15 mouse cellular contexts compared by ENCODE assay signal in genomic region chr12:28800891-28801290, GRCm38 (mm10). TPM values are rescaled to one million over a fixed set of nuclear protein-coding genes. Genes with fewer than 3 reads are reported as not detected.
DNase-seq lines count a peak whose midpoint lies in the region; ATAC-seq lines count a peak whose summit lies in the region.
"Had no signal": no experiment of that assay in that cellular context is flagged by ENCODE, and none has a peak within 500 bp of the region (broad histone marks: within the 10 kb centered on the region; RNA-seq: fewer than 3 reads in every experiment).

No protein-coding gene starts in this region.

- WGBS in hindbrain, embryonic 13.5 days = 86% methylated on average over 3 of the region's 3 CpGs
- WGBS in hindbrain, embryonic 12.5 days = 88% methylated on average over 3 of the region's 3 CpGs
- WGBS in midbrain, embryonic 14.5 days = 90% methylated on average over 3 of the region's 3 CpGs
- 90% methylated on average over 3 of the region's 3 CpGs for WGBS in midbrain, embryonic 15.5 days
- 87% methylated on average over 3 of the region's 3 CpGs for WGBS in limb, embryonic 10.5 days

- H3K9me3 ChIP-seq in hindbrain, embryonic 13.5 days = no peaks in the 10 kb centered on the region
- no peaks in the 10 kb centered on the region for H3K9me3 ChIP-seq in hindbrain, embryonic 12.5 days (replicated peaks)
- no peaks in the 10 kb centered on the region for H3K9me3 ChIP-seq in midbrain, embryonic 14.5 days (ENCODE audit: control insufficient read depth, low read length)
- H3K9me3 ChIP-seq in midbrain, embryonic 15.5 days = no peaks in the 10 kb centered on the region
- 0 out of 2 replicates have a peak, but pooled peaks cover 2% of the 10 kb centered on the region for H3K9me3 ChIP-seq in limb, embryonic 10.5 days (replicated peaks)
- H3K9me3 ChIP-seq: intestine, embryonic 15.5 days had no signal

- H3K27ac ChIP-seq in hindbrain, embryonic 13.5 days = peak overlapping the region; percentile 76
- H3K27ac ChIP-seq in hindbrain, embryonic 12.5 days = no peak overlapping the region
- peak overlapping the region; percentile 68; the same call in 1 of the 2 replicates for H3K27ac ChIP-seq in midbrain, embryonic 14.5 days (replicated peaks; ENCODE audit: low read depth, low read length)
- no peak overlapping the region for H3K27ac ChIP-seq in midbrain, embryonic 15.5 days
- H3K27ac ChIP-seq in limb, embryonic 10.5 days = peak overlapping the region; percentile 76
- H3K27ac ChIP-seq: heart, embryonic 13.5 days; intestine, embryonic 15.5 days had no signal

- H3K4me2 ChIP-seq in hindbrain, embryonic 13.5 days = no peak overlapping the region
- H3K4me2 ChIP-seq in hindbrain, embryonic 12.5 days (replicated peaks) = no peak overlapping the region
- no peak overlapping the region for H3K4me2 ChIP-seq in midbrain, embryonic 14.5 days (ENCODE audit: low read length)
- no peak overlapping the region for H3K4me2 ChIP-seq in midbrain, embryonic 15.5 days
- H3K4me2 ChIP-seq: heart, embryonic 13.5 days; intestine, embryonic 15.5 days had no signal

- peaks cover 56% of the 10 kb centered on the region for H3K4me1 ChIP-seq in hindbrain, embryonic 13.5 days (replicated peaks)
- peaks cover 39% of the 10 kb centered on the region for H3K4me1 ChIP-seq in hindbrain, embryonic 12.5 days
- H3K4me1 ChIP-seq in midbrain, embryonic 14.5 days (ENCODE audit: control insufficient read depth, insufficient read depth, low read length) = peaks cover 34% of the 10 kb centered on the region
- H3K4me1 ChIP-seq in midbrain, embryonic 15.5 days = peaks cover 38% of the 10 kb centered on the region
- peaks cover 62% of the 10 kb centered on the region for H3K4me1 ChIP-seq in limb, embryonic 10.5 days

- H3K9ac ChIP-seq in hindbrain, embryonic 13.5 days = no peak overlapping the region
- H3K9ac ChIP-seq in hindbrain, embryonic 12.5 days = no peak overlapping the region
- H3K9ac ChIP-seq in midbrain, embryonic 14.5 days (replicated peaks; ENCODE audit: low read length) = no peak overlapping the region
- H3K9ac ChIP-seq in midbrain, embryonic 15.5 days = no peak overlapping the region
- H3K9ac ChIP-seq: heart, embryonic 13.5 days; intestine, embryonic 15.5 days had no signal

- H3K4me3 ChIP-seq in hindbrain, embryonic 13.5 days = no peak overlapping the region
- H3K4me3 ChIP-seq in hindbrain, embryonic 12.5 days = no peak overlapping the region
- no peak overlapping the region for H3K4me3 ChIP-seq in midbrain, embryonic 14.5 days (replicated peaks; ENCODE audit: low read depth, low read length)
- no peak overlapping the region for H3K4me3 ChIP-seq in midbrain, embryonic 15.5 days
- H3K4me3 ChIP-seq in limb, embryonic 10.5 days = no peak overlapping the region
- H3K4me3 ChIP-seq: gastrocnemius, adult 2 months; heart, embryonic 13.5 days; intestine, embryonic 15.5 days had no signal

- ATAC-seq in hindbrain, embryonic 13.5 days (ENCODE audit: low FRiP score) = no peak
- ATAC-seq in hindbrain, embryonic 12.5 days (ENCODE audit: low FRiP score) = no peak
- no peak for ATAC-seq in midbrain, embryonic 14.5 days (ENCODE audit: low FRiP score, low TSS enrichment)
- ATAC-seq in midbrain, embryonic 15.5 days (replicated peaks) = no peak
- ATAC-seq: intestine, embryonic 15.5 days; lung, postnatal 0 days had no signal

- H3K27me3 ChIP-seq in hindbrain, embryonic 13.5 days = no peaks in the 10 kb centered on the region
- no peaks in the 10 kb centered on the region for H3K27me3 ChIP-seq in hindbrain, embryonic 12.5 days
- H3K27me3 ChIP-seq in midbrain, embryonic 14.5 days (ENCODE audit: control insufficient read depth, insufficient read depth, low read length) = no peaks in the 10 kb centered on the region
- H3K27me3 ChIP-seq in midbrain, embryonic 15.5 days (replicated peaks) = no peaks in the 10 kb centered on the region
- no peaks in the 10 kb centered on the region for H3K27me3 ChIP-seq in limb, embryonic 10.5 days (ENCODE audit: low read depth, poor library complexity, severe bottlenecking)
- H3K27me3 ChIP-seq: heart, embryonic 13.5 days; intestine, embryonic 15.5 days had no signal

- no peaks in the 10 kb centered on the region for H3K36me3 ChIP-seq in hindbrain, embryonic 13.5 days
- H3K36me3 ChIP-seq in hindbrain, embryonic 12.5 days = no peaks in the 10 kb centered on the region
- no peaks in the 10 kb centered on the region for H3K36me3 ChIP-seq in midbrain, embryonic 14.5 days (ENCODE audit: control insufficient read depth, insufficient read depth, low read length)
- no peaks in the 10 kb centered on the region for H3K36me3 ChIP-seq in midbrain, embryonic 15.5 days (replicated peaks)
- H3K36me3 ChIP-seq in limb, embryonic 10.5 days = peaks cover 6% of the 10 kb centered on the region; the same call in 1 of the 2 replicates
- H3K36me3 ChIP-seq: heart, embryonic 13.5 days; intestine, embryonic 15.5 days had no signal

- DNase-seq in midbrain, embryonic 14.5 days = no peak
- DNase-seq in limb, embryonic 10.5 days (ENCODE audit: low spot score) = no peak
- no peak for DNase-seq in gastrocnemius, adult 18-20 months (ENCODE audit: low spot score)
- DNase-seq in adrenal gland, postnatal 25 days = no peak
- DNase-seq: cerebellum, adult 9-10 months; gastrocnemius, adult 2 months; kidney, adult 9 months; kidney, postnatal 36 days; right cerebral cortex, adult 18-20 months had no signal

RNA-seq across cellular contexts. Expression of gene Eipr1, which starts 49.3 kb away (rescaled TPM):
- polyA plus RNA-seq in hindbrain, embryonic 13.5 days (2015; fragmentation: Nextera tagmentation; extraction: Ambion mirVana) = 69.7 and 76.9 TPM in 2 replicates
- 48.9 and 49.6 TPM in 2 replicates for polyA plus RNA-seq in hindbrain, embryonic 12.5 days (2016; fragmentation: Nextera tagmentation; extraction: Ambion mirVana)
- 77.0 and 80.4 TPM in 2 replicates for polyA plus RNA-seq in midbrain, embryonic 14.5 days (2014; fragmentation: Nextera tagmentation; extraction: Ambion mirVana)
- polyA plus RNA-seq in midbrain, embryonic 15.5 days (2015; fragmentation: Nextera tagmentation; extraction: Ambion mirVana) = 79.2 and 85.6 TPM in 2 replicates
- polyA plus RNA-seq in limb, embryonic 10.5 days (2016; fragmentation: Nextera tagmentation; extraction: Ambion mirVana) = 41.2 and 42.2 TPM in 2 replicates
- total RNA-seq in gastrocnemius, adult 18-20 months (2021) = 1 to 10 TPM; 5.7 to 6.9 TPM
- total RNA-seq in adrenal gland, postnatal 25 days (2021) = 17.2 and 18.1 TPM in 2 replicates

RNA-seq across cellular contexts. Expression of gene Trappc12, which starts 50.6 kb away (rescaled TPM):
- polyA plus RNA-seq in hindbrain, embryonic 13.5 days (2015; fragmentation: Nextera tagmentation; extraction: Ambion mirVana) = 41.9 and 44.0 TPM in 2 replicates
- polyA plus RNA-seq in hindbrain, embryonic 12.5 days (2016; fragmentation: Nextera tagmentation; extraction: Ambion mirVana) = 42.1 and 43.2 TPM in 2 replicates
- polyA plus RNA-seq in midbrain, embryonic 14.5 days (2014; fragmentation: Nextera tagmentation; extraction: Ambion mirVana) = 43.3 and 49.8 TPM in 2 replicates
- 46.4 and 46.7 TPM in 2 replicates for polyA plus RNA-seq in midbrain, embryonic 15.5 days (2015; fragmentation: Nextera tagmentation; extraction: Ambion mirVana)
- 34.0 and 37.9 TPM in 2 replicates for polyA plus RNA-seq in limb, embryonic 10.5 days (2016; fragmentation: Nextera tagmentation; extraction: Ambion mirVana)
- 10 to 100 TPM; 18.0 to 19.7 TPM for total RNA-seq in gastrocnemius, adult 18-20 months (2021)
- total RNA-seq in adrenal gland, postnatal 25 days (2021) = 38.1 and 48.8 TPM in 2 replicates

Comparison
In these comparisons a context has a peak if more than half of its experiments do, and no peak if none do; other contexts are left out.
1. H3K27ac ChIP-seq: peak in hindbrain, embryonic 13.5 days (single experiment), midbrain, embryonic 14.5 days (single experiment) and limb, embryonic 10.5 days (single experiment); none in hindbrain, embryonic 12.5 days (single experiment) and midbrain, embryonic 15.5 days (single experiment).